Mouse (Mus musculus): ENCODE measurements around the gene Speg.

The Speg gene

GRCm38 (mm10) chr1:75405547-75405946 is 30.4 kb downstream of the Speg start:
- CTCF ChIA-PET = interaction anchor here in 3 of 4 experiments (0.5 to 4.4 kb wide), 5 partner anchors 8 to 35 kb away, joined by 3 to 39 read pairs (median 7); no protein-coding TSS in a partner anchor
- POLR2A ChIA-PET = interaction anchor here in 1 of 4 experiments (0.6 to 0.8 kb wide), 2 partner anchors 31 to 516 kb away, joined by 3 read pairs; no protein-coding TSS in a partner anchor

DNA sequence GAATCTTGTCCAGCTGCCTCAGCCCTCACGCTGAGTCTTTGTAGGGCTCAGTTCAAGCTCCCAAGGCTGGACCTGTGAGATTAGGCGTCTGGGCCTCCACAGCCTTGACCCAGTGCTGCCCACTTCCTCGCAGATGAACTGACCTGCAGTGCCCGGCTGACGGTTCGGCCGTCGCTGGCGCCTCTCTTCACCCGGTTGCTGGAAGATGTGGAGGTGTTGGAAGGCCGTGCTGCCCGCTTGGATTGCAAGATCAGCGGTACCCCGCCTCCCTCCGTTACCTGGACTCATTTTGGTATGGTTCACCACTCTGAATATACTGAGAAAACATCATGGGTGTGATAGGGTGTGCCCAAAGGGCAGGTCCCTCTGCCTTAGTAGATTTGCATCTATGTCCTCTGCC is 31.1 kb downstream of the Speg start:
- ChIA-PET CTCF (interaction anchor here in 1 of 4 experiments (4.4 kb wide), 1 partner anchor 9 kb away, joined by 39 read pairs; no protein-coding TSS in a partner anchor), POLR2A (no interaction called here)

GRCm38 (mm10) chr1:75407056-75407455 is 32.0 kb downstream of the Speg start:
- POLR2A ChIA-PET = interaction anchor here in 1 of 4 experiments (0.7 kb wide), 1 partner anchor 22 kb away, joined by 5 read pairs; no protein-coding TSS in a partner anchor
- CTCF ChIA-PET = interaction anchor here in 2 of 4 experiments (0.6 to 1.4 kb wide), 3 partner anchors 8 to 106 kb away, joined by 3 read pairs; no protein-coding TSS in a partner anchor

- ChIA-PET CTCF (interaction anchor here in 3 of 4 experiments (0.5 to 1.8 kb wide), 4 partner anchors 17 to 63 kb away, joined by 3 to 7 read pairs (median 3); no protein-coding TSS in a partner anchor), POLR2A (interaction anchor here in 1 of 4 experiments (0.7 kb wide), 1 partner anchor 191 kb away, joined by 5 read pairs; no protein-coding TSS in a partner anchor)
These were observed 33.1 kb downstream of the Speg start for GRCm38 (mm10) chr1:75408210-75408609.

- ChIA-PET POLR2A (interaction anchor here in 3 of 4 experiments (0.6 to 2.1 kb wide), 3 partner anchors 11 to 159 kb away, joined by 3 to 5 read pairs (median 3); no protein-coding TSS in a partner anchor), CTCF (interaction anchor here (0.7 to 6.6 kb wide), 7 partner anchors 10 to 57 kb away, joined by 3 to 70 read pairs (median 3); partner anchors contain the start of gene Gmppa (in 1 of the 4))
These were observed 34.9 kb downstream of the Speg start for GRCm38 (mm10) chr1:75409950-75410349.

- POLR2A ChIA-PET = interaction anchor here in 2 of 4 experiments (0.8 to 1.3 kb wide), 5 partner anchors 11 to 232 kb away, joined by 3 to 7 read pairs (median 3); partner anchors contain the start of gene Abcb6 (in 1 of the 2)
- CTCF ChIA-PET = interaction anchor here in 3 of 4 experiments (0.5 to 6.6 kb wide), 9 partner anchors 12 to 198 kb away, joined by 3 to 70 read pairs (median 5); no protein-coding TSS in a partner anchor
These were observed 37.1 kb downstream of the Speg start for GRCm38 (mm10) chr1:75412196-75412595.

- CTCF ChIA-PET = interaction anchor here (0.5 to 6.6 kb wide), 114 partner anchors 8 to 1927 kb away, joined by 3 to 70 read pairs (median 5); partner anchors contain the start of genes Gmppa (in 4 of the 4), Chpf (in 2 of the 4), Des (in 2 of the 4) and Dnpep (in 2 of the 4)
- POLR2A ChIA-PET = interaction anchor here in 3 of 4 experiments (0.6 to 2.7 kb wide), 20 partner anchors 9 to 181 kb away, joined by 3 to 13 read pairs (median 4); partner anchors contain the start of genes Gmppa (in 1 of the 3) and Stk11ip (in 1 of the 3)
These were observed 38.7 kb downstream of the Speg start for GRCm38 (mm10) chr1:75413749-75414148.

DNA sequence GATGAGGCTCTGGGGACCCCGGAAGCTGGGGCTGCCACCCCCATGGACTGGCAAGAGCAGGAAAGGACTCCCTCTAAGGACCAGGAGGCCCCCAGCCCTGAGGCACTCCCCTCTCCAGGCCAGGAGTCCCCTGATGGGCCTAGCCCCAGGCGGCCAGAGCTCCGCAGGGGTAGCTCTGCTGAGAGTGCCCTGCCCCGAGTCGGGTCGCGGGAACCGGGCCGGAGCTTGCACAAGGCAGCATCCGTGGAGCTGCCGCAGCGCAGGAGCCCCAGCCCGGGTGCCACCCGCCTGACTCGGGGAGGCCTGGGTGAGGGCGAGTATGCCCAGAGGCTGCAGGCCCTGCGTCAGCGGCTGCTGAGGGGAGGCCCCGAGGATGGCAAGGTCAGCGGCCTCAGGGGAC is 46.7 kb downstream of the Speg start:
- CTCF ChIA-PET = interaction anchor here in 3 of 4 experiments (0.5 to 5.2 kb wide), 19 partner anchors 8 to 232 kb away, joined by 3 to 57 read pairs (median 4); partner anchors contain the start of gene Gmppa (in 2 of the 3)
- POLR2A ChIA-PET = interaction anchor here in 2 of 4 experiments (0.7 to 2.1 kb wide), 5 partner anchors 18 to 168 kb away, joined by 3 to 6 read pairs (median 4); no protein-coding TSS in a partner anchor

- POLR2A ChIA-PET = interaction anchor here in 3 of 4 experiments (0.7 to 3.8 kb wide), 10 partner anchors 10 to 167 kb away, joined by 3 to 23 read pairs (median 4); partner anchors contain the start of genes Chpf (in 1 of the 3), Gmppa (in 1 of the 3) and Tmem198 (in 1 of the 3)
- CTCF ChIA-PET = interaction anchor here in 3 of 4 experiments (0.5 to 5.2 kb wide), 24 partner anchors 8 to 1688 kb away, joined by 3 to 57 read pairs (median 4); partner anchors contain the start of gene Gmppa (in 2 of the 3)
These were observed 47.2 kb downstream of the Speg start for GRCm38 (mm10) chr1:75422216-75422822.

DNA sequence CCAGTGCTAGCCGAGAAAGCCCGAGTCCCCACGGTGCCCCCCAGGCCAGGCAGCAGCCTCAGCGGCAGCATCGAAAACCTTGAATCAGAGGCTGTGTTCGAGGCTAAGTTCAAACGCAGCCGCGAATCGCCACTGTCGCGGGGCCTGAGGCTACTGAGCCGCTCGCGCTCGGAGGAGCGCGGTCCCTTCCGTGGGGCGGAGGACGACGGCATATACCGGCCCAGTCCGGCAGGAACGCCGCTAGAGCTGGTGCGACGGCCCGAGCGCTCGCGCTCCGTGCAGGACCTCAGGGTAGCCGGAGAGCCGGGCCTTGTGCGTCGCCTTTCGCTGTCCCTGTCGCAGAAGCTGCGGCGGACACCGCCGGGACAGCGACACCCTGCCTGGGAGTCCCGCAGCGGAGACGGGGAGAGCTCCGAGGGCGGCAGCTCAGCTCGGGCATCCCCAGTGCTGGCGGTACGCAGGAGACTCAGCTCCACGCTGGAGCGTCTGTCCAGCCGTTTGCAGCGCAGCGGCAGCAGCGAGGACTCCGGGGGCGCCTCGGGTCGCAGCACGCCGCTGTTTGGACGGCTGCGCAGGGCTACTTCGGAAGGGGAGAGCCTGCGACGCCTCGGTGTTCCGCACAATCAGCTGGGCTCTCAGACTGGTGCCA is 47.9 kb downstream of the Speg start:
- CTCF ChIA-PET = interaction anchor here (0.5 to 5.2 kb wide), 27 partner anchors 9 to 1687 kb away, joined by 3 to 57 read pairs (median 4); partner anchors contain the start of gene Gmppa (in 1 of the 4)
- POLR2A ChIA-PET = interaction anchor here in 3 of 4 experiments (0.7 to 3.8 kb wide), 12 partner anchors 8 to 78 kb away, joined by 3 to 23 read pairs (median 4); partner anchors contain the start of genes Chpf (in 1 of the 3), Gmppa (in 1 of the 3) and Tmem198 (in 1 of the 3)

GRCm38 (mm10) chr1:75423780-75424390 is 48.8 kb downstream of the Speg start:
- ChIA-PET POLR2A (interaction anchor here in 3 of 4 experiments (0.7 to 4.6 kb wide), 17 partner anchors 9 to 172 kb away, joined by 3 to 26 read pairs (median 4); partner anchors contain the start of genes Gmppa (in 2 of the 3), Chpf (in 1 of the 3) and Tmem198 (in 1 of the 3)), CTCF (interaction anchor here (0.5 to 5.2 kb wide), 23 partner anchors 9 to 1036 kb away, joined by 3 to 57 read pairs (median 5); partner anchors contain the start of gene Gmppa (in 1 of the 4))

GRCm38 (mm10) chr1:75425796-75426471 is 50.8 kb downstream of the Speg start:
- POLR2A ChIA-PET = interaction anchor here in 3 of 4 experiments (0.7 to 4.6 kb wide), 14 partner anchors 8 to 83 kb away, joined by 3 to 26 read pairs (median 4); partner anchors contain the start of genes Gmppa (in 3 of the 3), Chpf (in 1 of the 3) and Tmem198 (in 1 of the 3)
- CTCF ChIA-PET = interaction anchor here (0.6 to 5.2 kb wide), 50 partner anchors 8 to 601 kb away, joined by 3 to 57 read pairs (median 4); partner anchors contain the start of genes Gmppa (in 2 of the 4) and Asic4 (in 1 of the 4)

GRCm38 (mm10) chr1:75435475-75436328 is 60.6 kb downstream of the Speg start, which contains the start of gene Gmppa:
Gene Gmppa (plus strand): TSS chr1:75435930.
- ChIA-PET POLR2A (interaction anchor here (0.6 to 2.9 kb wide), 54 partner anchors 8 to 1703 kb away, joined by 3 to 26 read pairs (median 4); partner anchors contain the start of genes Chpf (in 3 of the 4), Tmem198 (in 3 of the 4), Ankzf1 (in 2 of the 4) and Atg9a (in 2 of the 4)), CTCF (interaction anchor here (0.5 to 4.6 kb wide), 59 partner anchors 8 to 634 kb away, joined by 3 to 57 read pairs (median 5); partner anchors contain the start of genes Chpf (in 1 of the 4), Cryba2 (in 1 of the 4), Dnpep (in 1 of the 4) and Tmem198 (in 1 of the 4))

- POLR2A ChIA-PET = interaction anchor here in 1 of 4 experiments (0.6 kb wide), 1 partner anchor 25 kb away, joined by 4 read pairs; no protein-coding TSS in a partner anchor
- CTCF ChIA-PET = interaction anchor here in 2 of 4 experiments (0.6 to 1.0 kb wide), 3 partner anchors 13 to 423 kb away, joined by 3 read pairs; no protein-coding TSS in a partner anchor
These were observed 63.7 kb downstream of the Speg start for GRCm38 (mm10) chr1:75438782-75439181.

GRCm38 (mm10) chr1:75440661-75441060 is 65.6 kb downstream of the Speg start:
- ChIA-PET CTCF (interaction anchor here in 1 of 4 experiments (0.6 to 1.7 kb wide), 2 partner anchors 20 to 37 kb away, joined by 3 to 4 read pairs; no protein-coding TSS in a partner anchor), POLR2A (interaction anchor here in 2 of 4 experiments (0.8 to 1.2 kb wide), 3 partner anchors 9 to 46 kb away, joined by 3 read pairs; no protein-coding TSS in a partner anchor)

Data from embryonic stem cell, embryonic (primary cell).